Mouse (Mus musculus) CD4-positive helper T cell, adult 2 months (primary cell): ENCODE measurements around the gene Hist1h2bm.

Experiments used
- DNase-seq: peaks from one replicate; pipeline ENCODE4 v3.0.0-alpha.2; 2012; ENCODE audit warnings: low read depth, missing footprints, low spot score

Hist1h2bm gene

GRCm38 (mm10) chr13:21721757-21722372 is at the start of gene Hist1h2bm:
Gene Hist1h2bm (plus strand): TSS chr13:21722044.
- DNase-seq = peak; percentile 91

DNA sequence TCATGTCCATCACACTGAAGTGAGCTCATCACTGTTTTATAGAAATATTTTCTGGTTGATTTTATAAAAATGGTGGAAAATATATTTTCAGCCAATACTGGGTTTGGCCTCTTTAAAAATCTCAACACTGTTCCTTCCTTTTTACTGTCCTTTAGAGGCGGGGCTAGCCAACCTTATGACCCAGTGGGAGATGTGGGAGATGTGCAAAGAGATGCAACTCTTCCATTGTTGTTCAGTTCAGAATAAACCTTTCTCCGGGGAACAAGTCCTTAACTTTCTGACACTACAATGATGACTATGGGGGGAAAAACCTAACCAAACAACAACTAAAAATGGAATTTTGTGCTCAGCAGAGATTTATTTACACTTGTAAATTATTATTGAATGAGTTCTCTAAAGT is 44.5 kb upstream of the Hist1h2bm start, which contains the start of gene Olfr1360:
Olfr1360 (minus strand) TSS at position 101 of the 400 bp plus-strand sequence.
- no peak for DNase-seq

DNA sequence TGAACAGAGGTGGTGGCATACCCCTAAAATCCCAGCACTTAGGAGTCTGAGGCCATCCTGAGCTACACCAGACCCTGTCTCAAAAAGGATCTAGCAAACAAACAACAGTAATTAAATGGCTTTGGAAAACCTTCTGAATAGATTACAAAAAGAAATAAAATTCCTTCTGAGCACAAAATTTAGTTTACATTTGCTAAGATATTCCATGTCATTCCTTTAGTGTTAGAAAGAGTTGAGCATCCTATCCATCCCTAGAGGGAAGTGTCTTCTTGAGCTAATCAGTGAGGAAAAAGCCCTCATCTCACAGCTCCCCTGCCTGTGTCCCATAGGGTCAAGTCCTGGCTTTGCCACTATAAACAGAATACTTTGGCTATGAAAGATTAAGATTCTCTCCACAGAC is 24.0 kb upstream of the Hist1h2bm start, which contains the start of gene Olfr1359:
Olfr1359 (plus strand) TSS at position 301 of the 400 bp plus-strand sequence.
- no peak for DNase-seq

DNA sequence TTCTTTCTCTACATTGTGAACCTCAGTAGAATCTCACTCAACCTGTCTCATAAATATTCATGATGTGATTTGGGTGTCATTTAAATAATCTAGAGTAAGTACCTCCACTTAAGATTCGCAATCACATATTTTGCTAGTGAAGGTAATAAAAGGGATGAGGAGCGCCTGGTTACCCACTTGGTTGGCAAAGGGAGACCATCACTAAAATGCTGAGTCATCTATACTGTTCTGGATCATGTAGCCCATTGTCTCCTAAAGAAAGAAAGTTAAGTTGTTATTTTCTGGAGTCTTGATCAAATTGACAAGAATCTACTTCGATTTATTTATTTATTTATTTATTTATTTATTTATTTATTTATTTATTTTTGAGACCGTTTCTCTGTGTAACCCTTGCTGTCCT is 15.2 kb upstream of the Hist1h2bm start:
- no peak for DNase-seq

DNA sequence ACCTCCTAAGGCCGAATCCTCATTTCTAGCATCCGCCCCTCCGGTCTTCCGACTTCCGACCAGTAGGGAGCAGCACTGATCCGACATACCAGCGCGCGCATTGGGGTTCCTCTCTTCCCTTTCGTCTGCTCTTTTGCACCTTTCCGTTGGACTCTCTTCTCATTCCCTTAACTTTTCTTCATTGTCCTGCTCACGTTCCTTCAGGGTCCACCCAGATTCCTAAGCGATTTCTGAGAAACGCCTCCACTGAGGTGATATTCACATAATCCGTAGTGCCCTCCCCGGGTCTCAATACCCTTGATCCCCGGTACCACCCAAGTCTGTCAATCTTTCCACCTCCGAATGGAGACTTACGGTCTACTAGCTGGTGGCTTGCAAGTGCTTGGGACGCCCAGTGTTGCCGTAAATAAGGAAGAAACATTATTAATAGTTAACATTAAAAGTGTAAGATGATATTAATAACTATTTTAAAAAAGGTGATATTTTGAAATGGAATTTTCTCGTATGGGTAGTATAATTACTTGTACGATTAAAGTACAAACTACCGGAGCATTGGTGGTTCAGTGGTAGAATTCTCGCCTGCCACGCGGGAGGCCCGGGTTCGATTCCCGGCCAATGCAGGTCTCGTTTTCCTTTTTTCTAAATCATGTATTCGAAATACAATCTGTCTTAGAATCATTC is 11.7 kb upstream of the Hist1h2bm start:
- DNase-seq = peak; percentile 88

- DNase-seq = peak; percentile 89
Measured at GRCm38 (mm10) chr13:21710821-21711525, 10.9 kb upstream of the Hist1h2bm start.

DNA sequence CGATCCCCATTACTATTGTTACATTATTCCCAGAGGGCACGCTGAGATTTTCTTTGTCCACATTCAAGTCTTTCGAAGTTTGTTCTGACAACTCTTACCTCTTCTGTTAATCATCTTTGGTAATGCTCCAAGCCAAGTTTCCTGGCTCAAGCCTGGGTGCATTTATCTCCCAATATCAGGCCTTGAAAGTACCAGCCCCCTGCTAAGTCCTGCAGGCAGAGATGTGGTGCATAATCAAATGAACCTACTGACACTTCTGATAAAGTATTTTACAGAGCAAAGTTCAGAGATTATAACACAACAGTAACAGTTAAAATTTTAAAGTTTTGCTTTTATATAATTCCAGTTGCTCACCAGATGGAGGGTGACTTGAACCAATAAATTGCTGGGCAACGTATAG is 10.1 kb upstream of the Hist1h2bm start:
- no peak for DNase-seq

DNA sequence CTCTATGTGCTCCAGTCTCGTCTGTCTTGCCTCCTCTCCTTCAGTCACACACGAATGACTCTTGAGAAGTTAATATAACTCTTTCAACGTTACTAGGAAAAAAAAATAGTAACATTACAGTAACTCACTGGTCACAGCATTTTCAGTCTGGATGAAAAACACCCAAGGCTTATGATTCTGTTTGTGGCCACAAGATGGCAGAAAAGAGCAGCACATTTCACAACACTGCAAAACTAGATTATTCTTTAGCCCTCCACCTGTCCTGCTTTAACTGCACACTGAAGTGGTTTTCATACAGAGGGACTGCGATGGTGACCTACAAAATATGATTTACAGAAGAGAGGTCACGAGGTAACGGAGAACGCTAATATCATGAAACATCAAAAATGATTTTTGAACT is 7.1 kb upstream of the Hist1h2bm start:
- DNase-seq = peak; percentile 78

- DNase-seq = peak; percentile 55
Measured at GRCm38 (mm10) chr13:21715131-21715863, 6.5 kb upstream of the Hist1h2bm start.

DNA sequence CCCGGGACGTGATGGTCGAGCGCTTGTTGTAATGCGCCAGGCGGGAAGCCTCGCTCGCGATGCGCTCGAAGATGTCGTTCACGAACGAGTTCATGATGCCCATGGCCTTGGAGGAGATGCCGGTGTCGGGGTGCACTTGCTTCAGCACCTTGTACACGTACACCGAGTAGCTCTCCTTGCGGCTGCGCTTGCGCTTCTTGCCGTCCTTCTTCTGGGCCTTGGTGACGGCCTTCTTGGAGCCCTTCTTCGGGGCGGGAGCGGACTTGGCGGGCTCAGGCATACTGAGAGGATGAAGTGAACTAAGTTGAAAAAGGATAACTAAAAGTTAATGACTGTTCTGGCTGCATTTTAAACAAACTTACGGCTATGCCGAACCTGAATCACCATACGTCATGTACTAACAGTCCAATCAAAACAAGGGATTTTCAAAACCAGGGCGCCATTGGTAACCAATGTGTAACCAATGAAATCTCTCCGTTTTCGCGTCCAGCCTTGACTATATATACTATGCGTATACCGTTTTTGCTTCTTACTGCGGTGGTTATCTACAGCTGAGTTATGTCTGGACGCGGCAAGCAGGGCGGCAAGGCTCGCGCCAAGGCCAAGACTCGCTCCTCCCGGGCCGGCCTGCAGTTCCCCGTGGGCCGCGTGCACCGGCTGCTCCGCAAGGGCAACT is 5.8 kb upstream of the Hist1h2bm start, which contains the start of the genes Hist1h2bl and Hist1h2ai:
Hist1h2bl (minus strand) TSS at position 280 of the 676 bp plus-strand sequence.
Hist1h2ai (plus strand) TSS at position 559 of the 676 bp plus-strand sequence.
- peak; percentile 92 for DNase-seq

GRCm38 (mm10) chr13:21716540-21717391 is 5.1 kb upstream of the Hist1h2bm start:
- peak; percentile 60 for DNase-seq

DNA sequence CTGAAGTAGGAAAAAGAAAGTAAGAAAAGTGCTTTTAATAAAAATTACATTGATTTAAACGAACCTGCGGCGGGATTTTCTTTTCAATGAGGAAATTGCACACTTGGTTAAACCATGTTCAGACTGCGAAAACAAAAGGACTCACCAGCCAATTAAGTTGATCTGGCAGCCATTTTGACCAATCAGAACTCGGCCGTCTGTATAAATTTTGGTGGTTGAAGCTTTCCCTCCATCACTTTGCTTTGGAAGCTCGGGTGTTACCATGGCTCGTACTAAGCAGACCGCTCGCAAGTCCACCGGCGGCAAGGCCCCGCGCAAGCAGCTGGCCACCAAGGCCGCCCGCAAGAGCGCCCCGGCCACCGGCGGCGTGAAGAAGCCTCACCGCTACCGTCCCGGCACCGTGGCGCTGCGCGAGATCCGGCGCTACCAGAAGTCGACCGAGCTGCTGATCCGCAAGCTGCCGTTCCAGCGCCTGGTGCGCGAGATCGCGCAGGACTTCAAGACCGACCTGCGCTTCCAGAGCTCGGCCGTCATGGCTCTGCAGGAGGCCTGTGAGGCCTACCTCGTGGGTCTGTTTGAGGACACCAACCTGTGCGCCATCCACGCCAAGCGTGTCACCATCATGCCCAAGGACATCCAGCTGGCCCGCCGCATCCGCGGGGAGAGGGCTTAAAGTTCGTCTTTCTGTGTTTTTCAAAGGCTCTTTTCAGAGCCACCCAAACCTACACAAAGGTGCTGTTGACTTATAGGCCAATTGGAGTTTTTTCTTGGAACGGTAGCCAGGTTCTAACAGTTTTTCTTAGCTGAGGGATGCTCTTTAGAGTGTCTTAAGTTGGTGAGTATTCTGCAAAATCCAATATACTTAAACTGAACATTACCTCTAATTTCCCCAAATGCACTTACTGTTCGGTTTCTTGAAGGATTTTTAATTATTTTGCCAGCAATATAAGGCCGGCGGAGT is 4.2 kb upstream of the Hist1h2bm start, which contains the start of gene Hist1h3h:
Hist1h3h (plus strand) TSS at position 263 of the 961 bp plus-strand sequence.
- DNase-seq = peak; percentile 89

DNA sequence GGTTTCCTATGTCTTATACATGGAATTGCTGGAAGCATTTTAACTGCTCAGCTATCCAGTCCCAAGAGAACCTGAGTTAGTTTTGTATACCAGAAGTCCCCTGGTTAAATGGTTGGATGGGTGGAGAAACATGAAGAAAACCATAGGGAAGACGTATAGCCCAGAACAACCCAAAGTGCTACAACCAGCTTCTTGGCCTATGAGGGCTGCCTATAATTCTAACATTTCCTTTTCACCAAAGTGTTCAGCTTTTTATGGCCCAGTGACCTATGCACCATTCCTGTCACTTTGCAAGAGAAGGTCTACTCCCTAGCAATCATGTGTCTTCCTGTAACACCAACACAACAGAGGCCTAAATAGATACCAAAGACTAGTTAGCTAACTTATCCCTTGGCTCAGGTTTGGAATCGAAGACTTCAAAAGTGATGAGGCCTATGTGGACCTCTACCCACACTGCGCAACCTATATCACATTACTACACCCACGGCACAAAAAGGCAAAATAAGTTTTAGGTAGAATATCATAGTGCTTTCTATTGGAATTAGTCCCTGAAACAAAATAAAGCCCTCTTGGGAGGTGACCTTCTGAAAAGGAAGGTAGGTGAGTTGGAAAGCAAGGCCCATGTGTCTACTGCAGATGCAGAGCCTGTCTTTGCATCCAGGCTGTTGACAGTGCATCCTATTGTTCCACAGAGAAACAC is 3.3 kb upstream of the Hist1h2bm start:
- DNase-seq = no peak

DNA sequence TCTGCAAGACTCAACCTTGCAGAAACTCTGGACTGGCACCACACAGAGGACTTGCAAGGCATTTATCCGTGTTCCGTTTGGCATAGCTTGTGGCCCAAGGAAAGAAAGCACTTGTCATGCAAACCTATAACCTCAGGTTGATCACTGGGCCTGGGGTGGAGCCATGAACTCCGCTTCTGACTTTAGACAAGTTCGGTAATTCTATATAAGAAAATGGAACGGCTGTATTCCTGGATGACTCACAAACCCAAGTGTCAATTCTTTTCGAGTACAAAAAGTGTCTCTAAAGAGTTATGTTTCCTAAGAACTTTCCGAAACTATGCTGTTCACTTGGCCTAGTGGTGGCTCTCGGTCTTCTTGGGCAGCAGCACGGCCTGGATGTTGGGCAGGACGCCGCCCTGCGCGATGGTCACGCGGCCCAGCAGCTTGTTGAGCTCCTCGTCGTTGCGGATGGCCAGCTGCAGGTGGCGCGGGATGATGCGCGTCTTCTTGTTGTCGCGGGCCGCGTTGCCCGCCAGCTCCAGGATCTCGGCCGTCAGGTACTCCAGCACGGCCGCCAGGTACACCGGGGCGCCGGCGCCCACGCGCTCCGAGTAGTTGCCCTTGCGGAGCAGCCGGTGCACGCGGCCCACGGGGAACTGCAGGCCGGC is 612 bp upstream of the Hist1h2bm start:
- peak; percentile 29 for DNase-seq

GRCm38 (mm10) chr13:21722373-21722925 is 605 bp downstream of the Hist1h2bm start:
- no peak for DNase-seq

DNA sequence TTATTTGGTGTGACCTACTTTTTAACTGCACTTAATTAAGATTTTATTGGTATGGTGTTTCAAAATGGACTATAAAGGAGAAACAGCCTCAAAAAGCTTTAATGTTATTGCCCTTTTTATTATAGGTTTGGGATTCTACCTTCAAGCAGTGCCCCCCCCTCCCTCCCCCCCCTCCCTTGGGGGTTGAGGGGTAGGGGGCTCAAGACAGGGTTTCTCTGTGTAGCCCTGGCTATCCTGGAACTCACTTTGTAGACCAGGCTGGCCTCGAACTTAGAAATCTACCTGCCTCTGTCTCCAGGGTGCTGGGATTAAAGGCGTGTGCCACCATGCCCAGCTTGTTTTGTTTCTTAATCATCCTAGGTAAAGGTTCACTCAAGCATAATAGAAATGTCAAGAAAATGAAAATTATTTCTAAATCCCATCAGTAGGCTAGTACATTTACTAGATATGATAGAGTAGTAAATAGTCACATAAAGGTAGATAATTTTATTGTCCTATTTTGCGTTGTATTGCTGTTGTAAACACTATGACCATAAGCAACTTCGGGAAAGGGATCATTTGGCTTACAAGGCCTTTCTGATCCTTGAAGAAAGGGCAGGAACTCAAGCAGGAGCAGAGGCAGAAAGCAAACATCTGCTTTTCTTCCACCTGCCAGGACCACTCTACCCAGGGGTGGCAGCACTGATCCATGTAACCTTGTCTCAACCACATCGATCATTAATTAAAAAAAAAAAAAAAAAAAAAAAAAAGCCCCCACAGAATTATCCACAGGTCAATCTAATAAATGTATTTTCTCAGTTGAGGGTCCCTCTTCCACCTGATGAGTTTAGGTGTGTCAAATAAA is 1.4 kb downstream of the Hist1h2bm start:
- no peak for DNase-seq
